Mouse (Mus musculus) spleen, adult 2 months (tissue): ENCODE data around the gene Dtnb. TPM values are rescaled to one million over a fixed set of nuclear protein-coding genes. Genes with fewer than 3 reads are reported as not detected.

Experiments
- DNase-seq, 2 experiments: peaks; one replicate each; pipeline versions ENCODE4 v3.0.0 to v3.0.0-alpha.2; 2012 to 2021; ENCODE audit warnings: low spot score in 2 of 2, low read depth in 1 of 2
- H3K27ac ChIP-seq: fragments of 200-500 bp; 2 replicates; pipeline ENCODE4 v1.5.1; 2012; ENCODE audit warnings: low read length, inconsistent platforms; ENCODE audit not compliant: insufficient read depth
- H3K27me3 ChIP-seq: fragments of 200-500 bp; 2 replicates; pipeline ENCODE4 v1.6.1; 2012; ENCODE audit warnings: mild to moderate bottlenecking, moderate library complexity, low read length, inconsistent platforms; ENCODE audit not compliant: control insufficient read depth, insufficient read depth
- H3K36me3 ChIP-seq: fragments of 200-500 bp; 2 replicates; pipeline ENCODE4 v1.6.1; 2012; ENCODE audit warnings: mild to moderate bottlenecking, low read length, inconsistent platforms; ENCODE audit not compliant: control insufficient read depth, insufficient read depth
- H3K4me1 ChIP-seq: fragments of 200-500 bp; 2 replicates; pipeline ENCODE4 v1.6.1; 2011; ENCODE audit warnings: inconsistent platforms; ENCODE audit not compliant: control insufficient read depth, insufficient read depth, insufficient read length
- H3K4me3 ChIP-seq: fragments of 200-500 bp; 2 replicates; pipeline ENCODE4 v1.5.1; 2011; ENCODE audit warnings: mild to moderate bottlenecking, inconsistent platforms; ENCODE audit not compliant: insufficient read depth, insufficient read length; ENCODE audit errors: extremely low read depth
- CTCF ChIP-seq: fragments of 200-500 bp; IDR thresholded peaks from 2 replicates; pipeline ENCODE4 v1.5.1; 2011; ENCODE audit warnings: mild to moderate bottlenecking, inconsistent platforms; ENCODE audit not compliant: insufficient read depth, insufficient read length, insufficient replicate concordance; ENCODE audit errors: extremely low read depth
- POLR2A ChIP-seq: fragments of 200-500 bp; IDR thresholded peaks from 2 replicates; pipeline ENCODE4 v1.6.1; 2011; ENCODE audit warnings: low read depth, low read length, inconsistent platforms
- WGBS: fragments of 180-500 bp; shearing (Covaris S2); methylation state at CpG from one replicate; pipeline ENCODE4 v1.1.7; 2018; 5-methylcytosine and 5-hydroxymethylcytosine counted together
- polyA plus RNA-seq: library from polyadenylated mRNA; depleted of rRNA; stranded (reverse); fragments of >200 nt; gene quantifications from 2 replicates; pipeline ENCODE4 v1.2.3, GENCODE M21; 2012; rRNA removed

Dtnb gene
- polyA plus RNA-seq, 1 experiment = 31.0 TPM

GRCm38 (mm10) chr12:3819899-3820298 is 247.7 kb downstream of the Dtnb start:
- no peak for DNase-seq
- no peak for TF ChIP-seq CTCF
- no peak for TF ChIP-seq POLR2A
- no peak overlapping the region for H3K4me3 ChIP-seq
- no peaks in the 10 kb centered on the region for H3K36me3 ChIP-seq
- peaks cover 17% of the 10 kb centered on the region; the same call in 1 of the 2 replicates for H3K4me1 ChIP-seq
- 92% methylated on average over 4 of the region's 4 CpGs for WGBS
- no peaks in the 10 kb centered on the region for H3K27me3 ChIP-seq
- no peak overlapping the region for H3K27ac ChIP-seq

DNA sequence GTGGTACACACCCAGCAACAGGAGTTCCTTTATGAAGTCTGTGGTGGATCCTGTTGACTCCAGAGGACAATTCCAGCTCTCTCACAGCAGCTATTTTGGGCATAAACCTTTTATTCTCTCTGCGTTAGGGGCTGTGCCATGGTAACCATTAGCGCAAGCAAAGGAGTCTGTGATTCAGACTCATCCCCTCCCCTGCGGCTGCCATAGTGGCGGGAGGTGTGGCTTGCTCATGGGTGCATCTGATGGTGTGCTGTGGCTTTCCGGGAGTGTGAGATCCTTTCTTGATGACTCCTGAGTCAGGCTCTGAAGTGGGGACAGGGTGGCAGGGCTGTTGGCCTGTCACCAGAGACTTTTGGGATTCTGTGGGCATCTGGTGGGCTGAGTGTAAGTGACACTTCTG is 251.2 kb downstream of the Dtnb start:
- Histone ChIP-seq H3K27me3 (no peaks in the 10 kb centered on the region), H3K4me1 (peaks cover 21% of the 10 kb centered on the region; the same call in 1 of the 2 replicates), H3K36me3 (no peaks in the 10 kb centered on the region), H3K27ac (no peak overlapping the region), H3K4me3 (no peak overlapping the region)
- TF ChIP-seq CTCF (no peak), POLR2A (no peak)
- 62% methylated on average over 5 of the region's 5 CpGs for WGBS
- DNase-seq = no peak

DNA sequence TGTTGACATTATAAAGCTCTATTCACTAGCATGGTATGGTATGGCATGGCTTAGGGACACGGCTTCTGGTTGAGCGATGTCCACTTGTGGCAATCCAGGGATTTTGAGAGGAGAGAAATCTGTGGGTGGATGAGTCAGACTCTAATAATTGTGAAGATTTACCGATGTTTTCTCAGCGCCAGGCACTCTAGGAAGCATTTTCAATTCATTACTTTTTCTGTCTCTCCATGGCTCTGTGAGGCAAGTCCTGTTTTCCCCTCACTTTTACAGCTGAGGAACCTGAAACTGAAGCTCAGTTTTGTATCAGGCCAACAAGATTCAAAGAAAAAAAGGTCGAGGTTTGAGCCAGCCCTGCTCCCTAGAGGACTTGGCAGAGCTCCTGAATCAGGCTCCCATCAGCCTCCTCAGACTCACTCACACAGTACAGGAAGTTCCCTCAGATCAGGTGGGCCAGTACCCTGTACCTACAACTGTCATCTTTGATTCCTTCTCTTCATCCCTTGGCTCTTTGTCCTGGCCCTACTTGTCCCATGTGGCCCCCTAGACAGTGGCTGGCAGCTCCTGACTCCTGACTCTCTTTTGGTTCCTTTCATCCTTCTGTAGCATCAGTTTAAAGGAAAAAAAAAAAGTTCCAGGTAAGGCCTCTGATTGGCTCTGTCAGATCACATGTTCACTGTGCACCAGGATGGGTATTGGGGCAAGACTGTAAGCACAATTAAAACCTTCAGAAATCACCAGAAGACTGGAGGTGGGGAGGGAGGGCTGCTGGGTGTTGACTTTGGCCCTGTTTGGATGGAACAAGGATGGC is 252.9 kb downstream of the Dtnb start:
- Histone ChIP-seq H3K27me3 (no peaks in the 10 kb centered on the region), H3K27ac (no peak overlapping the region), H3K4me3 (no peak overlapping the region), H3K4me1 (peaks cover 21% of the 10 kb centered on the region; the same call in 1 of the 2 replicates), H3K36me3 (no peaks in the 10 kb centered on the region)
- no peak for DNase-seq
- TF ChIP-seq POLR2A (no peak), CTCF (no peak)
- 70% methylated on average over 5 of the region's 5 CpGs for WGBS

- no peaks in the 10 kb centered on the region for H3K36me3 ChIP-seq
Observed at GRCm38 (mm10) chr12:3825714-3826080, 253.5 kb downstream of the Dtnb start.

DNA sequence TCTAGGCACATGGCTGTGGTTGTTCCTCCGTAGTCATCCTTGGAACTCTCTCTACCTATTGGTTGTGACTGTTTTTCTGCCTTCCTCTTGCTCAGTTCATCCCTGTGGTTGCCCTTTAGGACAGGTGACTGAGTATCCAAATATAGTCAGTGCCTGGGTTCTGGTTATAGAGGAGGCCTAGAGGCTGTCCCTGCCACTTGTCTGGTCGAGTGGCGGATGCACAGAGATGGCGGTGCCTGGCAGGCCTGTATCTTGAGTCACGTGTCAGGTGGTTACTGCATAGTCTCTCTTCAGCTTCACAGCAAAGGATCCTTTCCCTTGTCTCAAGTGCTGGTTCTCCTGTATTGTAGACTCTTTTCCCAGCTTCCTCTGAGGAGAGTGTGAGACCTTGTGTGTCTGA is 255.6 kb downstream of the Dtnb start:
- no peak for TF ChIP-seq POLR2A
- TF ChIP-seq CTCF = no peak
- no peak overlapping the region for H3K4me3 ChIP-seq
- H3K4me1 ChIP-seq = peaks cover 21% of the 10 kb centered on the region; the same call in 1 of the 2 replicates
- no peaks in the 10 kb centered on the region for H3K36me3 ChIP-seq
- no peak for DNase-seq
- WGBS = 87% methylated on average over 5 of the region's 5 CpGs
- no peak overlapping the region for H3K27ac ChIP-seq
- no peaks in the 10 kb centered on the region for H3K27me3 ChIP-seq

More at GRCm38 (mm10) chr12:3825714-3826080, 253.5 kb downstream of the Dtnb start:
- peaks cover 21% of the 10 kb centered on the region; the same call in 1 of the 2 replicates for H3K4me1 ChIP-seq
- no peak for DNase-seq
- no peak for TF ChIP-seq CTCF
- TF ChIP-seq POLR2A = no peak
- no peak overlapping the region for H3K27ac ChIP-seq
- 86% methylated on average over 12 of the region's 12 CpGs for WGBS
- no peak overlapping the region for H3K4me3 ChIP-seq
- H3K27me3 ChIP-seq = no peaks in the 10 kb centered on the region

Other genes starting within 250 kb of the Dtnb start
- gene Kif3c, start 207.2 kb upstream of the Dtnb start, polyA plus RNA-seq = 3.4 and 3.5 TPM in 2 replicates
- 7.1 and 7.7 TPM in 2 replicates for gene Asxl2, start 145.5 kb upstream of the Dtnb start, polyA plus RNA-seq
- gene Dnmt3a, start 233.6 kb downstream of the Dtnb start, polyA plus RNA-seq = 19.3 and 22.4 TPM in 2 replicates